In genomic region chr6:117995168-117995567, GRCm38 (mm10) we compare ENCODE assay signal across 12 mouse cellular contexts. TPM values are rescaled to one million over a fixed set of nuclear protein-coding genes. Genes with fewer than 3 reads are reported as not detected.
A peak's percentile ranks its signal among the peaks of the same experiment; 100 is the strongest.
DNase-seq lines count a peak whose midpoint lies in the region; ATAC-seq lines count a peak whose summit lies in the region.
"Had no signal": no experiment of that assay in that cellular context is flagged by ENCODE, and none has a peak within 500 bp of the region (broad histone marks: within the 10 kb centered on the region; RNA-seq: fewer than 3 reads in every experiment).

No protein-coding gene starts in this region.

- ATAC-seq in hindbrain, embryonic 11.5 days (ENCODE audit: low FRiP score) = no peak
- no peak; the same call in 1 of the 2 replicates for ATAC-seq in hindbrain, embryonic 14.5 days (ENCODE audit: low FRiP score)
- ATAC-seq in granulocyte monocyte progenitor cell, adult 5-6 weeks (replicated peaks; ENCODE audit: poor library complexity, severe bottlenecking) = no peak

- DNase-seq in hindbrain, embryonic 11.5 days (ENCODE audit: low spot score) = peak; percentile 37
- DNase-seq in hindbrain, embryonic 14.5 days (ENCODE audit: low spot score) = no peak
- peak; percentile 76 for DNase-seq in Muller cell, postnatal 12 days (ENCODE audit: inconsistent ontology term)
- peak; percentile 63 for DNase-seq in cerebellum, adult 8-10 months
- DNase-seq in lung, postnatal 25 days (ENCODE audit: low spot score) = peak; percentile 71
- no peak for DNase-seq in kidney, adult 9 months
- no peak for DNase-seq in thymus, adult 18-20 months
- DNase-seq: thymus, postnatal 4 days had no signal

- no peaks in the 10 kb centered on the region for H3K36me3 ChIP-seq in hindbrain, embryonic 11.5 days (ENCODE audit: control insufficient read depth, insufficient read depth, low read length)
- no peaks in the 10 kb centered on the region for H3K36me3 ChIP-seq in hindbrain, embryonic 14.5 days (replicated peaks; ENCODE audit: control insufficient read depth, insufficient read depth)
- H3K36me3 ChIP-seq: hindbrain, embryonic 12.5 days had no signal

- 49% methylated on average over 9 of the region's 9 CpGs for WGBS in hindbrain, embryonic 11.5 days
- 50% methylated on average over 9 of the region's 9 CpGs for WGBS in hindbrain, embryonic 14.5 days

- H3K4me2 ChIP-seq in hindbrain, embryonic 11.5 days (replicated peaks; ENCODE audit: low read depth, low read length) = no peak overlapping the region
- no peak overlapping the region for H3K4me2 ChIP-seq in hindbrain, embryonic 14.5 days (replicated peaks)
- H3K4me2 ChIP-seq: hindbrain, embryonic 12.5 days; liver, embryonic 11.5 days had no signal

- no peak overlapping the region for H3K27ac ChIP-seq in hindbrain, embryonic 11.5 days (ENCODE audit: low read depth, low read length)
- H3K27ac ChIP-seq in hindbrain, embryonic 14.5 days = no peak overlapping the region
- H3K27ac ChIP-seq: hindbrain, embryonic 12.5 days had no signal

- no peak overlapping the region for H3K9ac ChIP-seq in hindbrain, embryonic 11.5 days (ENCODE audit: low read depth, low read length)
- H3K9ac ChIP-seq in hindbrain, embryonic 14.5 days = no peak overlapping the region
- H3K9ac ChIP-seq: hindbrain, embryonic 12.5 days had no signal

- H3K27me3 ChIP-seq in hindbrain, embryonic 11.5 days (ENCODE audit: control insufficient read depth, insufficient read depth, low read length) = no peaks in the 10 kb centered on the region
- H3K27me3 ChIP-seq in hindbrain, embryonic 14.5 days (ENCODE audit: control insufficient read depth, insufficient read depth, low read length) = no peaks in the 10 kb centered on the region

- H3K4me1 ChIP-seq in hindbrain, embryonic 11.5 days (replicated peaks; ENCODE audit: control insufficient read depth, insufficient read depth, low read length) = no peaks in the 10 kb centered on the region
- no peaks in the 10 kb centered on the region for H3K4me1 ChIP-seq in hindbrain, embryonic 14.5 days (replicated peaks; ENCODE audit: control insufficient read depth, insufficient read depth, low read length)
- H3K4me1 ChIP-seq: hindbrain, embryonic 12.5 days had no signal

- H3K4me3 ChIP-seq in hindbrain, embryonic 11.5 days (ENCODE audit: low read depth, low read length) = no peak overlapping the region
- H3K4me3 ChIP-seq in hindbrain, embryonic 14.5 days (replicated peaks; ENCODE audit: low read length) = no peak overlapping the region
- H3K4me3 ChIP-seq: hindbrain, embryonic 12.5 days had no signal

- H3K9me3 ChIP-seq in hindbrain, embryonic 11.5 days (ENCODE audit: control insufficient read depth, low read length) = no peaks in the 10 kb centered on the region
- H3K9me3 ChIP-seq in hindbrain, embryonic 14.5 days (ENCODE audit: control insufficient read depth, low read length) = no peaks in the 10 kb centered on the region
- H3K9me3 ChIP-seq: hindbrain, embryonic 12.5 days had no signal

RNA-seq across cellular contexts. Expression of gene Rasgef1a, which starts 16.1 kb away (rescaled TPM):
- polyA plus RNA-seq in hindbrain, embryonic 11.5 days (2014; fragmentation: Nextera tagmentation; extraction: Ambion mirVana) = not detected in 2 replicates
- 1.5 and 2.3 TPM in 2 replicates for polyA plus RNA-seq in hindbrain, embryonic 14.5 days (2014; fragmentation: Nextera tagmentation; extraction: Ambion mirVana)
- not detected in 2 replicates for total RNA-seq in granulocyte monocyte progenitor cell, adult 5-6 weeks (2014; fragmentation: Nextera tagmentation)
- not detected in 2 replicates for total RNA-seq in granulocyte monocyte progenitor cell, adult 5-6 weeks (2017)

RNA-seq across cellular contexts. Expression of gene Fxyd4, which starts 57.7 kb away (rescaled TPM):
- 1.6 and 2.5 TPM in 2 replicates for polyA plus RNA-seq in hindbrain, embryonic 11.5 days (2014; fragmentation: Nextera tagmentation; extraction: Ambion mirVana)
- 1.3 and 2.6 TPM in 2 replicates for polyA plus RNA-seq in hindbrain, embryonic 14.5 days (2014; fragmentation: Nextera tagmentation; extraction: Ambion mirVana)
- total RNA-seq in granulocyte monocyte progenitor cell, adult 5-6 weeks (2014; fragmentation: Nextera tagmentation) = not detected in 2 replicates
- total RNA-seq in granulocyte monocyte progenitor cell, adult 5-6 weeks (2017) = not detected in 2 replicates
- total RNA-seq: layer of hippocampus, adult 18-20 months had no signal

Comparison
In these comparisons a context has a peak if more than half of its experiments do, and no peak if none do; other contexts are left out.
1. DNase-seq: peak in hindbrain, embryonic 11.5 days (single experiment), Muller cell, postnatal 12 days (single experiment), cerebellum, adult 8-10 months (single experiment) and lung, postnatal 25 days (single experiment); none in hindbrain, embryonic 14.5 days (single experiment), kidney, adult 9 months (single experiment) and thymus, adult 18-20 months (0 of 2).